Mouse (Mus musculus) heart, embryonic 12.5 days (tissue): ENCODE measurements around the gene Lix1l. TPM values are rescaled to one million over a fixed set of nuclear protein-coding genes. Genes with fewer than 3 reads are reported as not detected.
"Not testable (repeated sequence)": the region's sequence is repeated elsewhere in the genome, so short reads cannot be mapped to it uniquely, and the experiment has no call there.

ENCODE experiments used
- ATAC-seq: fragments of 200-750 bp; cut with Nextera tagmentation; 2 replicates; pipeline ENCODE4 v1.8.0; 2017; ENCODE audit warnings: moderate TSS enrichment, moderate library complexity; ENCODE audit not compliant: insufficient number of reproducible peaks, low FRiP score
- H3K27ac ChIP-seq: fragments of 300-500 bp; sonication (generic); 2 replicates; pipeline ENCODE4 v1.5.1; 2016; ENCODE audit warnings: mild to moderate bottlenecking, moderate library complexity; ENCODE audit not compliant: poor library complexity, severe bottlenecking
- H3K27me3 ChIP-seq: fragments of 300-500 bp; sonication (generic); replicated peaks from 2 replicates; pipeline ENCODE4 v1.6.1; 2016; ENCODE audit warnings: mild to moderate bottlenecking, moderate library complexity
- H3K36me3 ChIP-seq: fragments of 300-500 bp; sonication (generic); 2 replicates; pipeline ENCODE4 v1.6.1; 2016; ENCODE audit warnings: mild to moderate bottlenecking, moderate library complexity
- H3K4me1 ChIP-seq: fragments of 300-500 bp; sonication (generic); replicated peaks from 2 replicates; pipeline ENCODE4 v1.6.1; 2016; ENCODE audit warnings: mild to moderate bottlenecking
- H3K4me2 ChIP-seq: fragments of 300-500 bp; sonication (generic); 2 replicates; pipeline ENCODE4 v1.6.1; 2016; ENCODE audit warnings: mild to moderate bottlenecking, moderate library complexity
- H3K4me3 ChIP-seq: fragments of 300-500 bp; sonication (generic); 2 replicates; pipeline ENCODE4 v1.5.1; 2016; ENCODE audit warnings: mild to moderate bottlenecking
- H3K9ac ChIP-seq: fragments of 300-500 bp; sonication (generic); 2 replicates; pipeline ENCODE4 v1.6.1; 2016; ENCODE audit warnings: mild to moderate bottlenecking, moderate library complexity
- H3K9me3 ChIP-seq: fragments of 300-500 bp; sonication (generic); replicated peaks from 2 replicates; pipeline ENCODE4 v1.6.1; 2016; ENCODE audit warnings: mild to moderate bottlenecking, moderate library complexity
- WGBS: fragments of 180-500 bp; shearing (Covaris S2); methylation state at CpG from one replicate; pipeline ENCODE4 v1.1.7; 2016; 5-methylcytosine and 5-hydroxymethylcytosine counted together
- polyA plus RNA-seq: library from polyadenylated mRNA; unstranded; fragments of >200 nt; fragmentation: Nextera tagmentation; extraction: Ambion mirVana; gene quantifications from 2 replicates; pipeline ENCODE4 v1.2.1, GENCODE M21; 2016

Gene Lix1l
- polyA plus RNA-seq, 1 experiment from 2014 or later: 5.1 TPM

- Histone ChIP-seq H3K36me3 (0 out of 2 replicates have a peak, but pooled peaks cover 12% of the 10 kb centered on the region), H3K4me3 (no peak overlapping the region), H3K4me2 (no peak overlapping the region; the same call in 1 of the 2 replicates), H3K27me3 (0 out of 2 replicates have a peak, but pooled peaks cover 5% of the 10 kb centered on the region), H3K27ac (no peak overlapping the region), H3K9ac (peak overlapping the region; percentile 85; the same call in 1 of the 2 replicates), H3K4me1 (peaks cover 56% of the 10 kb centered on the region), H3K9me3 (no peaks in the 10 kb centered on the region)
- 83% methylated on average over 3 of the region's 3 CpGs for WGBS
- ATAC-seq: no peak
Measured at GRCm38 (mm10) chr3:96599411-96599810, 1.5 kb upstream of the Lix1l start.

- Histone ChIP-seq H3K4me3 (peak overlapping the region; percentile 88), H3K4me1 (peaks cover 50% of the 10 kb centered on the region), H3K36me3 (peaks cover 12% of the 10 kb centered on the region; the same call in 1 of the 2 replicates), H3K4me2 (peak overlapping the region; percentile 81), H3K27ac (peak overlapping the region; percentile 98), H3K27me3 (0 out of 2 replicates have a peak, but pooled peaks cover 5% of the 10 kb centered on the region), H3K9ac (peak overlapping the region; percentile 95), H3K9me3 (no peaks in the 10 kb centered on the region)
- ATAC-seq: peak; percentile 57
- 2% methylated on average over 17 of the region's 40 CpGs for WGBS
Measured at GRCm38 (mm10) chr3:96601251-96601787, 370 bp downstream of the Lix1l start.

GRCm38 (mm10) chr3:96601941-96602703, 1.2 kb downstream of the Lix1l start:
- H3K9me3 ChIP-seq: no peaks in the 10 kb centered on the region
- ATAC-seq: no peak
- WGBS: 28% methylated on average over 10 of the region's 10 CpGs

GRCm38 (mm10) chr3:96602704-96603084, 1.7 kb downstream of the Lix1l start:
- Histone ChIP-seq H3K36me3 (peaks cover 12% of the 10 kb centered on the region; the same call in 1 of the 2 replicates), H3K9me3 (no peaks in the 10 kb centered on the region), H3K27me3 (0 out of 2 replicates have a peak, but pooled peaks cover 5% of the 10 kb centered on the region), H3K9ac (peak overlapping the region; percentile 95), H3K4me2 (peak overlapping the region; percentile 81), H3K4me1 (peaks cover 39% of the 10 kb centered on the region), H3K27ac (peak overlapping the region; percentile 98), H3K4me3 (peak overlapping the region; percentile 88)
- 54% methylated on average over 5 of the region's 5 CpGs for WGBS
- ATAC-seq: no peak

More at GRCm38 (mm10) chr3:96601941-96602703, 1.2 kb downstream of the Lix1l start:
- H3K4me2 ChIP-seq: peak overlapping the region; percentile 81
- 0 out of 2 replicates have a peak, but pooled peaks cover 5% of the 10 kb centered on the region for H3K27me3 ChIP-seq
- H3K36me3 ChIP-seq: peaks cover 12% of the 10 kb centered on the region; the same call in 1 of the 2 replicates
- H3K27ac ChIP-seq: peak overlapping the region; percentile 98
- H3K4me1 ChIP-seq: peaks cover 45% of the 10 kb centered on the region
- H3K9ac ChIP-seq: peak overlapping the region; percentile 95
- peak overlapping the region; percentile 88 for H3K4me3 ChIP-seq

- no peak overlapping the region for H3K27ac ChIP-seq
- peak overlapping the region; percentile 88 for H3K4me3 ChIP-seq
- peak overlapping the region; percentile 81 for H3K4me2 ChIP-seq
- 0 out of 2 replicates have a peak, but pooled peaks cover 5% of the 10 kb centered on the region for H3K27me3 ChIP-seq
- H3K4me1 ChIP-seq: peaks cover 38% of the 10 kb centered on the region
- peaks cover 12% of the 10 kb centered on the region; the same call in 1 of the 2 replicates for H3K36me3 ChIP-seq
- no peak for ATAC-seq
- H3K9me3 ChIP-seq: no peaks in the 10 kb centered on the region
- peak overlapping the region; percentile 54; the same call in 1 of the 2 replicates for H3K9ac ChIP-seq
- WGBS: 73% methylated on average over 5 of the region's 5 CpGs
Measured at GRCm38 (mm10) chr3:96603311-96603710, 2.4 kb downstream of the Lix1l start.

GRCm38 (mm10) chr3:96606007-96606406, 5.1 kb downstream of the Lix1l start:
- not testable (repeated sequence) for ATAC-seq, H3K4me2 ChIP-seq, H3K9me3 ChIP-seq, H3K27ac ChIP-seq, H3K4me3 ChIP-seq, H3K9ac ChIP-seq, H3K27me3 ChIP-seq
- Histone ChIP-seq H3K36me3 (peaks cover 25% of the 10 kb centered on the region; the same call in 1 of the 2 replicates), H3K4me1 (peaks cover 32% of the 10 kb centered on the region)
- 92% methylated on average over 4 of the region's 4 CpGs for WGBS

GRCm38 (mm10) chr3:96606618-96607017, 5.7 kb downstream of the Lix1l start:
- peaks cover 28% of the 10 kb centered on the region; the same call in 1 of the 2 replicates for H3K36me3 ChIP-seq

GRCm38 (mm10) chr3:96617941-96618340, 17.0 kb downstream of the Lix1l start:
- ATAC-seq: no peak
- H3K9ac ChIP-seq: no peak overlapping the region
- H3K4me1 ChIP-seq: no peaks in the 10 kb centered on the region
- WGBS: 89% methylated on average over 3 of the region's 3 CpGs
- H3K27ac ChIP-seq: no peak overlapping the region
- no peak overlapping the region for H3K4me2 ChIP-seq
- H3K36me3 ChIP-seq: peaks cover 73% of the 10 kb centered on the region
- no peaks in the 10 kb centered on the region for H3K27me3 ChIP-seq
- no peak overlapping the region for H3K4me3 ChIP-seq
- no peaks in the 10 kb centered on the region for H3K9me3 ChIP-seq

More at GRCm38 (mm10) chr3:96606618-96607017, 5.7 kb downstream of the Lix1l start:
- H3K9ac ChIP-seq: no peak overlapping the region
- H3K4me2 ChIP-seq: no peak overlapping the region
- no peak for ATAC-seq
- no peak overlapping the region for H3K4me3 ChIP-seq
- 80% methylated on average over 4 of the region's 4 CpGs for WGBS
- no peak overlapping the region for H3K27ac ChIP-seq
- no peaks in the 10 kb centered on the region for H3K9me3 ChIP-seq
- peaks cover 32% of the 10 kb centered on the region for H3K4me1 ChIP-seq
- H3K27me3 ChIP-seq: no peaks in the 10 kb centered on the region

- Histone ChIP-seq H3K36me3 (peaks cover 77% of the 10 kb centered on the region), H3K27me3 (no peaks in the 10 kb centered on the region), H3K9me3 (no peaks in the 10 kb centered on the region), H3K9ac (no peak overlapping the region), H3K4me1 (no peaks in the 10 kb centered on the region), H3K4me2 (no peak overlapping the region), H3K27ac (no peak overlapping the region), H3K4me3 (no peak overlapping the region)
- WGBS: 93% methylated on average over 4 of the region's 4 CpGs
- ATAC-seq: no peak
Measured at GRCm38 (mm10) chr3:96623201-96623600, 22.3 kb downstream of the Lix1l start.

GRCm38 (mm10) chr3:96629729-96630600, 29.0 kb downstream of the Lix1l start, which contains the start of gene Rbm8a:
Rbm8a (plus strand) TSS chr3:96629933.
- Histone ChIP-seq H3K27me3 (no peaks in the 10 kb centered on the region), H3K4me2 (peak within 1 kb of the TSS; percentile 97), H3K27ac (peak within 1 kb of the TSS; percentile 84), H3K4me3 (peak within 1 kb of the TSS; percentile 89), H3K36me3 (peaks cover 43% of the 10 kb centered on the region), H3K4me1 (peaks cover 19% of the 10 kb centered on the region), H3K9me3 (no peaks in the 10 kb centered on the region), H3K9ac (peak within 1 kb of the TSS; percentile 88)
- WGBS: under 1% methylated on average over 48 of the region's 48 CpGs
- ATAC-seq: peak; percentile 96
